Mouse (Mus musculus): Measurements from ENCODE around the gene Cfap70. TPM values are rescaled to one million over a fixed set of nuclear protein-coding genes. Genes with fewer than 3 reads are reported as not detected.

Cfap70 gene
- polyA plus RNA-seq, 1 experiment = not detected

GRCm38 (mm10) chr14:20378313-20379061 lies 73.5 kb downstream of the Cfap70 start:
- H3K36me3 ChIP-seq (ENCODE audit: control insufficient read depth, insufficient read depth, low read length) = peaks cover 16% of the 10 kb centered on the region
- peak overlapping the region; percentile 93 for H3K27ac ChIP-seq (ENCODE audit: insufficient read depth, low read length)
- TF ChIP-seq CTCF (IDR thresholded peaks at IDR 0.05; ENCODE audit: extremely low read depth, insufficient read depth, insufficient read length, insufficient replicate concordance) = peak; percentile 77; the same call in 1 of the 2 replicates
- TF ChIP-seq POLR2A (IDR thresholded peaks at IDR 0.05; ENCODE audit: low read depth, low read length) = no peak
- H3K27me3 ChIP-seq (ENCODE audit: control insufficient read depth, insufficient read depth, low read length) = no peaks in the 10 kb centered on the region
- 12% methylated on average over 13 of the region's 13 CpGs for WGBS
- peak overlapping the region; percentile 62 for H3K4me3 ChIP-seq (ENCODE audit: extremely low read depth, insufficient read depth, insufficient read length)
- H3K4me1 ChIP-seq (ENCODE audit: control insufficient read depth, insufficient read depth, insufficient read length) = peaks cover 13% of the 10 kb centered on the region; the same call in 1 of the 2 replicates
- peak; percentile 69 for DNase-seq (ENCODE audit: low read depth in 1 of 2, low spot score in 2 of 2)

GRCm38 (mm10) chr14:20377112-20377521 lies 74.9 kb downstream of the Cfap70 start:
- peaks cover 13% of the 10 kb centered on the region for H3K4me1 ChIP-seq (ENCODE audit: control insufficient read depth, insufficient read depth, insufficient read length)
- no peak overlapping the region for H3K4me3 ChIP-seq (ENCODE audit: extremely low read depth, insufficient read depth, insufficient read length)

GRCm38 (mm10) chr14:20371854-20372253 lies 80.2 kb downstream of the Cfap70 start:
- Histone ChIP-seq H3K27ac (ENCODE audit: insufficient read depth, low read length) (peak overlapping the region; percentile 23; the same call in 1 of the 2 replicates), H3K4me3 (ENCODE audit: extremely low read depth, insufficient read depth, insufficient read length) (no peak overlapping the region), H3K36me3 (ENCODE audit: control insufficient read depth, insufficient read depth, low read length) (peaks cover 13% of the 10 kb centered on the region), H3K27me3 (ENCODE audit: control insufficient read depth, insufficient read depth, low read length) (no peaks in the 10 kb centered on the region), H3K4me1 (ENCODE audit: control insufficient read depth, insufficient read depth, insufficient read length) (peaks cover 7% of the 10 kb centered on the region)
- 63% methylated on average over 1 of the region's 1 CpGs for WGBS
- DNase-seq (ENCODE audit: low read depth in 1 of 2, low spot score in 2 of 2) = no peak
- TF ChIP-seq POLR2A (IDR thresholded peaks at IDR 0.05; ENCODE audit: low read depth, low read length) (no peak), CTCF (IDR thresholded peaks at IDR 0.05; ENCODE audit: extremely low read depth, insufficient read depth, insufficient read length, insufficient replicate concordance) (no peak)

More at GRCm38 (mm10) chr14:20377112-20377521, 74.9 kb downstream of the Cfap70 start:
- Histone ChIP-seq H3K36me3 (ENCODE audit: control insufficient read depth, insufficient read depth, low read length) (peaks cover 13% of the 10 kb centered on the region), H3K27me3 (ENCODE audit: control insufficient read depth, insufficient read depth, low read length) (no peaks in the 10 kb centered on the region), H3K27ac (ENCODE audit: insufficient read depth, low read length) (no peak overlapping the region)
- WGBS = 80% methylated on average over 4 of the region's 4 CpGs
- TF ChIP-seq CTCF (IDR thresholded peaks at IDR 0.05; ENCODE audit: extremely low read depth, insufficient read depth, insufficient read length, insufficient replicate concordance) = no peak
- TF ChIP-seq POLR2A (IDR thresholded peaks at IDR 0.05; ENCODE audit: low read depth, low read length) = no peak
- no peak for DNase-seq (ENCODE audit: low read depth in 1 of 2, low spot score in 2 of 2)

- peak; percentile 47 to 64 for DNase-seq (ENCODE audit: low read depth in 1 of 2, low spot score in 2 of 2)
- H3K27me3 ChIP-seq (ENCODE audit: control insufficient read depth, insufficient read depth, low read length) = no peaks in the 10 kb centered on the region
- TF ChIP-seq CTCF (IDR thresholded peaks at IDR 0.05; ENCODE audit: extremely low read depth, insufficient read depth, insufficient read length, insufficient replicate concordance) = no peak
- 0 out of 2 replicates have a peak, but pooled peaks have one; percentile 3 for TF ChIP-seq POLR2A (IDR thresholded peaks at IDR 0.05; ENCODE audit: low read depth, low read length)
- peaks cover 14% of the 10 kb centered on the region for H3K36me3 ChIP-seq (ENCODE audit: control insufficient read depth, insufficient read depth, low read length)
- WGBS = 28% methylated on average over 7 of the region's 7 CpGs
- peak overlapping the region; percentile 56; the same call in 1 of the 2 replicates for H3K27ac ChIP-seq (ENCODE audit: insufficient read depth, low read length)
- peaks cover 7% of the 10 kb centered on the region for H3K4me1 ChIP-seq (ENCODE audit: control insufficient read depth, insufficient read depth, insufficient read length)
- H3K4me3 ChIP-seq (ENCODE audit: extremely low read depth, insufficient read depth, insufficient read length) = no peak overlapping the region
Observed at GRCm38 (mm10) chr14:20370798-20371197, 81.2 kb downstream of the Cfap70 start.

- Histone ChIP-seq H3K27ac (ENCODE audit: insufficient read depth, low read length) (no peak overlapping the region), H3K27me3 (ENCODE audit: control insufficient read depth, insufficient read depth, low read length) (no peaks in the 10 kb centered on the region), H3K4me1 (ENCODE audit: control insufficient read depth, insufficient read depth, insufficient read length) (peaks cover 7% of the 10 kb centered on the region), H3K36me3 (ENCODE audit: control insufficient read depth, insufficient read depth, low read length) (peaks cover 7% of the 10 kb centered on the region), H3K4me3 (ENCODE audit: extremely low read depth, insufficient read depth, insufficient read length) (no peak overlapping the region)
- DNase-seq (ENCODE audit: low read depth in 1 of 2, low spot score in 2 of 2) = no peak
- WGBS = 94% methylated on average over 3 of the region's 3 CpGs
- TF ChIP-seq CTCF (IDR thresholded peaks at IDR 0.05; ENCODE audit: extremely low read depth, insufficient read depth, insufficient read length, insufficient replicate concordance) = no peak
- no peak for TF ChIP-seq POLR2A (IDR thresholded peaks at IDR 0.05; ENCODE audit: low read depth, low read length)
Observed at GRCm38 (mm10) chr14:20368271-20368670, 83.8 kb downstream of the Cfap70 start.

- 94% methylated on average over 4 of the region's 4 CpGs for WGBS
- no peak for DNase-seq (ENCODE audit: low read depth in 1 of 2, low spot score in 2 of 2)
- TF ChIP-seq POLR2A (IDR thresholded peaks at IDR 0.05; ENCODE audit: low read depth, low read length) (no peak), CTCF (IDR thresholded peaks at IDR 0.05; ENCODE audit: extremely low read depth, insufficient read depth, insufficient read length, insufficient replicate concordance) (no peak)
- Histone ChIP-seq H3K27ac (ENCODE audit: insufficient read depth, low read length) (no peak overlapping the region), H3K4me1 (ENCODE audit: control insufficient read depth, insufficient read depth, insufficient read length) (no peaks in the 10 kb centered on the region), H3K36me3 (ENCODE audit: control insufficient read depth, insufficient read depth, low read length) (peaks cover 19% of the 10 kb centered on the region), H3K27me3 (ENCODE audit: control insufficient read depth, insufficient read depth, low read length) (no peaks in the 10 kb centered on the region), H3K4me3 (ENCODE audit: extremely low read depth, insufficient read depth, insufficient read length) (no peak overlapping the region)
Observed at GRCm38 (mm10) chr14:20363230-20363629, 88.8 kb downstream of the Cfap70 start.
